Comparison of ENCODE assay signal across 14 mouse cellular contexts in the genomic region with DNA sequence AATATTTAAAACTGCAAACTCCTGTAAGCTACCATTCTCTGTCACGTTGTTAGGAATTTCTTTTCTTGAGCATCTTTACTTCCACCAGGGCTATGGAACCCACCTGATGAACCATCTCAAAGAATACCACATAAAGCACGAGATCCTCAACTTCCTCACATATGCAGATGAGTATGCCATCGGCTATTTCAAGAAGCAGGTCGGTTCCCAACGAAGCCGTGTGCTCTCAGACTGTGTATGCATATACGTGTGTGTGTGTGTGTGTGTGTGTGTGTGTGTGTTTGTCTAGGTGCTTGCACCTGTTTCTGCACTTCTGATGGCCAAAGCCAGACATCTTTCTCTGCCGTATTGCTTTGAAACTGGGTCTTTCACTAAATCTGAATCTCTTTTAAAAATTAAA. TPM values are rescaled to one million over a fixed set of nuclear protein-coding genes. Genes with fewer than 3 reads are reported as not detected.
A peak's percentile ranks its signal among the peaks of the same experiment; 100 is the strongest.
DNase-seq lines count a peak whose midpoint lies in the region; ATAC-seq lines count a peak whose summit lies in the region.
"Had no signal": no experiment of that assay in that cellular context is flagged by ENCODE, and none has a peak within 500 bp of the region (broad histone marks: within the 10 kb centered on the region; RNA-seq: fewer than 3 reads in every experiment).

No protein-coding gene starts in this region.

- no peaks in the 10 kb centered on the region for H3K9me3 ChIP-seq in forebrain, embryonic 13.5 days (replicated peaks)
- H3K9me3 ChIP-seq in forebrain, embryonic 12.5 days = no peaks in the 10 kb centered on the region
- H3K9me3 ChIP-seq in midbrain, embryonic 14.5 days (ENCODE audit: control insufficient read depth, low read length) = no peaks in the 10 kb centered on the region
- no peaks in the 10 kb centered on the region for H3K9me3 ChIP-seq in midbrain, embryonic 11.5 days (ENCODE audit: control insufficient read depth, low read length)
- H3K9me3 ChIP-seq in neural tube, embryonic 15.5 days (replicated peaks) = no peaks in the 10 kb centered on the region
- H3K9me3 ChIP-seq: embryonic facial prominence, embryonic 12.5 days; embryonic facial prominence, embryonic 15.5 days; hindbrain, embryonic 12.5 days; hindbrain, embryonic 15.5 days had no signal

- 0 out of 2 replicates have a peak, but pooled peaks have one; percentile 23 for ATAC-seq in forebrain, embryonic 13.5 days
- ATAC-seq in forebrain, embryonic 12.5 days (ENCODE audit: low FRiP score) = no peak
- ATAC-seq in midbrain, embryonic 14.5 days (ENCODE audit: low FRiP score, low TSS enrichment) = peak; percentile 41; the same call in 1 of the 2 replicates
- ATAC-seq in midbrain, embryonic 11.5 days (ENCODE audit: low FRiP score) = no peak
- ATAC-seq in neural tube, embryonic 15.5 days (ENCODE audit: low FRiP score) = 0 out of 2 replicates have a peak, but pooled peaks have one; percentile 47

- no peak overlapping the region for H3K4me2 ChIP-seq in forebrain, embryonic 13.5 days
- H3K4me2 ChIP-seq in forebrain, embryonic 12.5 days = no peak overlapping the region
- H3K4me2 ChIP-seq in midbrain, embryonic 14.5 days (ENCODE audit: low read length) = no peak overlapping the region
- H3K4me2 ChIP-seq in midbrain, embryonic 11.5 days = no peak overlapping the region
- no peak overlapping the region for H3K4me2 ChIP-seq in neural tube, embryonic 15.5 days
- H3K4me2 ChIP-seq: embryonic facial prominence, embryonic 12.5 days; embryonic facial prominence, embryonic 15.5 days; heart, embryonic 11.5 days; hindbrain, embryonic 12.5 days; hindbrain, embryonic 15.5 days had no signal

- no peak overlapping the region for H3K27ac ChIP-seq in forebrain, embryonic 13.5 days
- H3K27ac ChIP-seq in forebrain, embryonic 12.5 days = no peak overlapping the region
- H3K27ac ChIP-seq in midbrain, embryonic 14.5 days (replicated peaks; ENCODE audit: low read depth, low read length) = no peak overlapping the region
- no peak overlapping the region for H3K27ac ChIP-seq in midbrain, embryonic 11.5 days (ENCODE audit: low read depth, low read length)
- H3K27ac ChIP-seq in neural tube, embryonic 15.5 days (replicated peaks) = no peak overlapping the region
- H3K27ac ChIP-seq: embryonic facial prominence, embryonic 12.5 days; embryonic facial prominence, embryonic 15.5 days; gastrocnemius, adult 2 months; hindbrain, embryonic 12.5 days; hindbrain, embryonic 15.5 days had no signal

- WGBS in forebrain, embryonic 13.5 days = 56% methylated on average over 8 of the region's 8 CpGs
- WGBS in forebrain, embryonic 12.5 days = 68% methylated on average over 8 of the region's 8 CpGs
- 77% methylated on average over 8 of the region's 8 CpGs for WGBS in midbrain, embryonic 14.5 days
- 86% methylated on average over 8 of the region's 8 CpGs for WGBS in midbrain, embryonic 11.5 days
- 76% methylated on average over 8 of the region's 8 CpGs for WGBS in neural tube, embryonic 15.5 days

- H3K36me3 ChIP-seq in forebrain, embryonic 13.5 days (ENCODE audit: poor library complexity, severe bottlenecking) = peaks cover 38% of the 10 kb centered on the region
- peaks cover 15% of the 10 kb centered on the region; the same call in 1 of the 2 replicates for H3K36me3 ChIP-seq in forebrain, embryonic 12.5 days (replicated peaks)
- peaks cover 45% of the 10 kb centered on the region for H3K36me3 ChIP-seq in midbrain, embryonic 14.5 days (ENCODE audit: control insufficient read depth, insufficient read depth, low read length)
- no peaks in the 10 kb centered on the region; the same call in 1 of the 2 replicates for H3K36me3 ChIP-seq in midbrain, embryonic 11.5 days (ENCODE audit: control insufficient read depth, insufficient read depth, low read length)
- H3K36me3 ChIP-seq in neural tube, embryonic 15.5 days = peaks cover 44% of the 10 kb centered on the region; the same call in 1 of the 2 replicates

- H3K9ac ChIP-seq in forebrain, embryonic 13.5 days = no peak overlapping the region
- no peak overlapping the region for H3K9ac ChIP-seq in forebrain, embryonic 12.5 days
- no peak overlapping the region for H3K9ac ChIP-seq in midbrain, embryonic 14.5 days (replicated peaks; ENCODE audit: low read length)
- no peak overlapping the region for H3K9ac ChIP-seq in midbrain, embryonic 11.5 days (ENCODE audit: low read length)
- no peak overlapping the region for H3K9ac ChIP-seq in neural tube, embryonic 15.5 days (replicated peaks)
- H3K9ac ChIP-seq: embryonic facial prominence, embryonic 12.5 days; embryonic facial prominence, embryonic 15.5 days; forebrain, postnatal 0 days; hindbrain, embryonic 12.5 days; hindbrain, embryonic 15.5 days had no signal

- H3K27me3 ChIP-seq in forebrain, embryonic 13.5 days = no peaks in the 10 kb centered on the region
- H3K27me3 ChIP-seq in forebrain, embryonic 12.5 days = 0 out of 2 replicates have a peak, but pooled peaks cover 3% of the 10 kb centered on the region
- H3K27me3 ChIP-seq in midbrain, embryonic 14.5 days (ENCODE audit: control insufficient read depth, insufficient read depth, low read length) = no peaks in the 10 kb centered on the region
- no peaks in the 10 kb centered on the region for H3K27me3 ChIP-seq in midbrain, embryonic 11.5 days (ENCODE audit: control insufficient read depth, insufficient read depth, low read length)
- no peaks in the 10 kb centered on the region for H3K27me3 ChIP-seq in neural tube, embryonic 15.5 days (replicated peaks)
- H3K27me3 ChIP-seq: embryonic facial prominence, embryonic 12.5 days; embryonic facial prominence, embryonic 15.5 days; hindbrain, embryonic 12.5 days; hindbrain, embryonic 15.5 days had no signal

- DNase-seq in midbrain, embryonic 14.5 days = peak; percentile 4
- DNase-seq in midbrain, embryonic 11.5 days (ENCODE audit: low spot score, missing footprints) = no peak
- DNase-seq in neural tube, embryonic 10.5 days (ENCODE audit: extremely low spot score, low spot score) = no peak
- DNase-seq: adrenal gland, adult 8-10 months had no signal

- peaks cover 18% of the 10 kb centered on the region for H3K4me1 ChIP-seq in forebrain, embryonic 13.5 days
- peaks cover 16% of the 10 kb centered on the region for H3K4me1 ChIP-seq in forebrain, embryonic 12.5 days
- no peaks in the 10 kb centered on the region for H3K4me1 ChIP-seq in midbrain, embryonic 14.5 days (ENCODE audit: control insufficient read depth, insufficient read depth, low read length)
- no peaks in the 10 kb centered on the region for H3K4me1 ChIP-seq in midbrain, embryonic 11.5 days (ENCODE audit: control insufficient read depth, insufficient read depth, low read length)
- no peaks in the 10 kb centered on the region for H3K4me1 ChIP-seq in neural tube, embryonic 15.5 days
- H3K4me1 ChIP-seq: embryonic facial prominence, embryonic 12.5 days; embryonic facial prominence, embryonic 15.5 days; hindbrain, embryonic 12.5 days had no signal

- H3K4me3 ChIP-seq in forebrain, embryonic 13.5 days = no peak overlapping the region
- H3K4me3 ChIP-seq in forebrain, embryonic 12.5 days (replicated peaks) = no peak overlapping the region
- H3K4me3 ChIP-seq in midbrain, embryonic 14.5 days (replicated peaks; ENCODE audit: low read depth, low read length) = no peak overlapping the region
- H3K4me3 ChIP-seq in midbrain, embryonic 11.5 days (ENCODE audit: low read depth, low read length) = no peak overlapping the region
- H3K4me3 ChIP-seq in neural tube, embryonic 15.5 days (replicated peaks) = no peak overlapping the region
- H3K4me3 ChIP-seq: embryonic facial prominence, embryonic 12.5 days; embryonic facial prominence, embryonic 15.5 days; gastrocnemius, adult 2 months; hindbrain, embryonic 12.5 days; hindbrain, embryonic 15.5 days had no signal

RNA-seq across cellular contexts. Expression of gene Sgo1, which starts 29.9 kb away (rescaled TPM):
- 38.4 and 48.5 TPM in 2 replicates for polyA plus RNA-seq in forebrain, embryonic 13.5 days (2015; fragmentation: Nextera tagmentation; extraction: Ambion mirVana)
- polyA plus RNA-seq in forebrain, embryonic 12.5 days (2016; fragmentation: Nextera tagmentation; extraction: Ambion mirVana) = 53.0 and 56.3 TPM in 2 replicates
- 7.3 and 9.2 TPM in 2 replicates for polyA plus RNA-seq in midbrain, embryonic 14.5 days (2014; fragmentation: Nextera tagmentation; extraction: Ambion mirVana)
- 52.3 and 56.2 TPM in 2 replicates for polyA plus RNA-seq in midbrain, embryonic 11.5 days (2014; fragmentation: Nextera tagmentation; extraction: Ambion mirVana)
- 4.0 and 12.0 TPM in 2 replicates for polyA plus RNA-seq in neural tube, embryonic 15.5 days (2015; fragmentation: Nextera tagmentation; extraction: Ambion mirVana)

Comparison
In these comparisons a context has a peak if more than half of its experiments do, and no peak if none do; other contexts are left out.
1. ATAC-seq: peak in forebrain, embryonic 13.5 days (single experiment), midbrain, embryonic 14.5 days (single experiment) and neural tube, embryonic 15.5 days (single experiment); none in forebrain, embryonic 12.5 days (single experiment) and midbrain, embryonic 11.5 days (single experiment).